Comparison of ENCODE assay signal across 15 mouse cellular contexts in the genomic region with DNA sequence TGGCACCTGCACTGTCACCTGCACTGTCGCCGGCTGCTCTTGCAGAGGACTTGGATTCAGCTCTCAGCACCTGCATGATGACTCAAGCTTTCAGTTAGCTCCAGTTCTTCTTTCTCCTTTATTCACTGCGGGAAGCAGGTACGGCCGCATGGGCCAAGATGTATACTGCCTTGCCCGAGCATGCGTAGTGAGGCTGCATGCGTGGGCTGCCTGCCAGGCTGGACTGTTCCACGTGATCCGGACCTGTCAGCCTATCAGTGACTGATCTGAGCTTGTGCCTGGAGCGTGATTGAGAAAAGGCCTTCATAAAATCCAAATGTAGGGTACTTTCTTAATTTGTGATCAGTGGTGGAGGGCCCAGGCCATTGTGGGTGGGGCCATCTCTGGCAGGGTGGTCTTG.
DNase-seq lines count a peak whose midpoint lies in the region; ATAC-seq lines count a peak whose summit lies in the region.
"Had no signal": no experiment of that assay in that cellular context is flagged by ENCODE, and none has a peak within 500 bp of the region (broad histone marks: within the 10 kb centered on the region; RNA-seq: fewer than 3 reads in every experiment).

No protein-coding gene starts in this region.

- H3K9me3 ChIP-seq in limb, embryonic 15.5 days, result no peaks in the 10 kb centered on the region
- no peaks in the 10 kb centered on the region for H3K9me3 ChIP-seq in limb, embryonic 10.5 days (replicated peaks)
- H3K9me3 ChIP-seq in intestine, embryonic 15.5 days, result no peaks in the 10 kb centered on the region
- H3K9me3 ChIP-seq: embryonic facial prominence, embryonic 12.5 days; lung, embryonic 15.5 days had no signal

- H3K27me3 ChIP-seq in limb, embryonic 15.5 days, result no peaks in the 10 kb centered on the region
- H3K27me3 ChIP-seq in limb, embryonic 10.5 days (ENCODE audit: low read depth, poor library complexity, severe bottlenecking), result no peaks in the 10 kb centered on the region
- no peaks in the 10 kb centered on the region for H3K27me3 ChIP-seq in intestine, embryonic 15.5 days (replicated peaks)
- H3K27me3 ChIP-seq: embryonic facial prominence, embryonic 12.5 days; lung, embryonic 15.5 days had no signal

- H3K4me1 ChIP-seq in limb, embryonic 15.5 days, result peaks cover 23% of the 10 kb centered on the region
- H3K4me1 ChIP-seq in limb, embryonic 10.5 days, result peaks cover 6% of the 10 kb centered on the region
- 0 out of 2 replicates have a peak, but pooled peaks cover 2% of the 10 kb centered on the region for H3K4me1 ChIP-seq in intestine, embryonic 15.5 days (replicated peaks)
- H3K4me1 ChIP-seq: embryonic facial prominence, embryonic 12.5 days had no signal

- H3K4me2 ChIP-seq in limb, embryonic 15.5 days, result no peak overlapping the region
- no peak overlapping the region for H3K4me2 ChIP-seq in intestine, embryonic 15.5 days (replicated peaks)
- H3K4me2 ChIP-seq: embryonic facial prominence, embryonic 12.5 days; heart, embryonic 11.5 days; lung, embryonic 15.5 days had no signal

- H3K36me3 ChIP-seq in limb, embryonic 15.5 days, result no peaks in the 10 kb centered on the region
- no peaks in the 10 kb centered on the region for H3K36me3 ChIP-seq in limb, embryonic 10.5 days
- no peaks in the 10 kb centered on the region for H3K36me3 ChIP-seq in intestine, embryonic 15.5 days
- H3K36me3 ChIP-seq: embryonic facial prominence, embryonic 12.5 days; lung, embryonic 15.5 days had no signal

- WGBS in limb, embryonic 15.5 days, result 69% methylated on average over 11 of the region's 11 CpGs
- 93% methylated on average over 11 of the region's 11 CpGs for WGBS in limb, embryonic 10.5 days
- WGBS in intestine, embryonic 15.5 days, result 90% methylated on average over 11 of the region's 11 CpGs

- H3K27ac ChIP-seq in limb, embryonic 15.5 days, result 0 out of 2 replicates have a peak overlapping the region, but pooled peaks have one; percentile 30
- H3K27ac ChIP-seq in limb, embryonic 10.5 days, result no peak overlapping the region
- H3K27ac ChIP-seq in intestine, embryonic 15.5 days, result no peak overlapping the region
- H3K27ac ChIP-seq: embryonic facial prominence, embryonic 12.5 days; hindbrain, postnatal 0 days; lung, embryonic 15.5 days had no signal

- peak; percentile 21 to 22 for DNase-seq in cerebellum, postnatal 36 days
- no peak for DNase-seq in limb, embryonic 10.5 days (ENCODE audit: low spot score)
- peak; percentile 31 for DNase-seq in WW6 (ENCODE audit: low read depth, low spot score)
- DNase-seq: adrenal gland, postnatal 36 days; gastrocnemius, postnatal 14 days had no signal

- ATAC-seq in cerebellum, adult (ENCODE audit: insufficient number of reproducible peaks, low FRiP score, low TSS enrichment), result no peak
- 0 out of 2 replicates have a peak, but pooled peaks have one; percentile 71 for ATAC-seq in limb, embryonic 15.5 days (ENCODE audit: insufficient number of reproducible peaks, low FRiP score, low TSS enrichment, low read depth)
- peak; percentile 11; the same call in 1 of the 2 replicates for ATAC-seq in intestine, embryonic 15.5 days
- no peak for ATAC-seq in frontal cortex, adult (ENCODE audit: low TSS enrichment)
- ATAC-seq: activated CD4-positive, CD25-positive, alpha-beta regulatory T cell, adult 4 months; hindbrain, postnatal 0 days; midbrain, embryonic 16.5 days had no signal

- no peak overlapping the region for H3K4me3 ChIP-seq in limb, embryonic 15.5 days
- H3K4me3 ChIP-seq in limb, embryonic 10.5 days, result no peak overlapping the region
- no peak overlapping the region for H3K4me3 ChIP-seq in intestine, embryonic 15.5 days (replicated peaks)
- H3K4me3 ChIP-seq: embryonic facial prominence, embryonic 12.5 days; lung, embryonic 15.5 days had no signal

- no peak overlapping the region for H3K9ac ChIP-seq in limb, embryonic 15.5 days
- no peak overlapping the region for H3K9ac ChIP-seq in intestine, embryonic 15.5 days
- H3K9ac ChIP-seq: embryonic facial prominence, embryonic 12.5 days; lung, embryonic 15.5 days had no signal

Comparison
In these comparisons a context has a peak if more than half of its experiments do, and no peak if none do; other contexts are left out.
1. ATAC-seq: peak in limb, embryonic 15.5 days (single experiment) and intestine, embryonic 15.5 days (single experiment); none in cerebellum, adult (single experiment) and frontal cortex, adult (single experiment).